Mouse (Mus musculus) liver, embryonic 16.5 days (tissue): ENCODE results near the gene Itfg1. TPM values are rescaled to one million over a fixed set of nuclear protein-coding genes. Genes with fewer than 3 reads are reported as not detected.

Experiments
- ATAC-seq: fragments of 200-750 bp; cut with Nextera tagmentation; 2 replicates; pipeline ENCODE4 v1.8.0; 2017; ENCODE audit warnings: low read depth, mild to moderate bottlenecking, moderate number of reproducible peaks, moderate library complexity
- H3K27ac ChIP-seq: fragments of 300-500 bp; sonication (generic); 2 replicates; pipeline ENCODE4 v1.5.1; 2014; ENCODE audit warnings: mild to moderate bottlenecking, low read length
- H3K27me3 ChIP-seq: fragments of 300-500 bp; sonication (generic); 2 replicates; pipeline ENCODE4 v1.6.1; 2014; ENCODE audit warnings: low read depth, low read length, mixed read lengths; ENCODE audit not compliant: control insufficient read depth, insufficient read depth
- H3K36me3 ChIP-seq: fragments of 300-500 bp; sonication (generic); 2 replicates; pipeline ENCODE4 v1.6.1; 2014; ENCODE audit warnings: mild to moderate bottlenecking; ENCODE audit not compliant: control insufficient read depth, insufficient read depth
- H3K4me1 ChIP-seq: fragments of 300-500 bp; sonication (generic); 2 replicates; pipeline ENCODE4 v1.6.1; 2014; ENCODE audit warnings: low read depth, low read length, mixed read lengths; ENCODE audit not compliant: control insufficient read depth
- H3K4me2 ChIP-seq: fragments of 300-500 bp; sonication (generic); 2 replicates; pipeline ENCODE4 v1.6.1; 2014; ENCODE audit warnings: low read depth, low read length, mixed read lengths
- H3K4me3 ChIP-seq: fragments of 300-500 bp; sonication (generic); 2 replicates; pipeline ENCODE4 v1.5.1; 2014; ENCODE audit warnings: low read depth, mild to moderate bottlenecking, low read length
- H3K9ac ChIP-seq: fragments of 300-500 bp; sonication (generic); 2 replicates; pipeline ENCODE4 v1.6.1; 2014; ENCODE audit warnings: low read depth, low read length
- H3K9me3 ChIP-seq: fragments of 300-500 bp; sonication (generic); replicated peaks from 2 replicates; pipeline ENCODE4 v1.6.1; 2016; ENCODE audit warnings: low read length; ENCODE audit not compliant: control insufficient read depth
- WGBS: fragments of 180-500 bp; shearing (Covaris S2); extraction: QIAGEN DNeasy Blood & Tissue Kit; methylation state at CpG from one replicate; pipeline ENCODE4 v1.1.7; 2014; ENCODE audit not compliant: insufficient replicate concordance; 5-methylcytosine and 5-hydroxymethylcytosine counted together
- microRNA-seq: library from miRNA; unstranded; fragments of <30 nt; microRNA quantifications from one replicate; pipeline ENCODE4, GENCODE M21; 2016
- polyA plus RNA-seq: library from polyadenylated mRNA; unstranded; fragments of >200 nt; fragmentation: Nextera tagmentation; extraction: Ambion mirVana; gene quantifications from 2 replicates; pipeline ENCODE4 v1.2.1, GENCODE M21; 2015

The Itfg1 gene
- polyA plus RNA-seq, 1 experiment from 2014 or later = 22.3 TPM

- H3K4me1 ChIP-seq = peaks cover 7% of the 10 kb centered on the region; the same call in 1 of the 2 replicates
- peaks cover 26% of the 10 kb centered on the region for H3K27me3 ChIP-seq
- peak; percentile 73 for ATAC-seq
- H3K27ac ChIP-seq = no peak within 1 kb of the TSS
- H3K36me3 ChIP-seq = no peaks in the 10 kb centered on the region
- H3K9ac ChIP-seq = peak within 1 kb of the TSS; percentile 56
- H3K4me2 ChIP-seq = peak within 1 kb of the TSS; percentile 96
- 5% methylated on average over 50 of the region's 65 CpGs for WGBS
- no peaks in the 10 kb centered on the region for H3K9me3 ChIP-seq
- peak within 1 kb of the TSS; percentile 65 for H3K4me3 ChIP-seq
Observed at GRCm38 (mm10) chr8:85700751-85701351, 139.9 kb downstream of the Itfg1 start, which contains the start of gene Neto2. Gene Neto2, minus strand, starts transcription at chr8:85700924.

- Histone ChIP-seq H3K4me1 (peaks cover 7% of the 10 kb centered on the region; the same call in 1 of the 2 replicates), H3K4me3 (peak overlapping the region; percentile 65), H3K36me3 (no peaks in the 10 kb centered on the region), H3K9me3 (no peaks in the 10 kb centered on the region), H3K4me2 (peak overlapping the region; percentile 96), H3K9ac (peak overlapping the region; percentile 56), H3K27ac (no peak overlapping the region), H3K27me3 (peaks cover 26% of the 10 kb centered on the region)
- 1% methylated on average over 68 of the region's 84 CpGs for WGBS
- ATAC-seq = peak; percentile 87
Observed at GRCm38 (mm10) chr8:85700101-85700750, 140.5 kb downstream of the Itfg1 start.

- no peaks in the 10 kb centered on the region for H3K9me3 ChIP-seq
- H3K27me3 ChIP-seq = peaks cover 26% of the 10 kb centered on the region
- no peak overlapping the region for H3K27ac ChIP-seq
- H3K4me2 ChIP-seq = no peak overlapping the region
- peaks cover 7% of the 10 kb centered on the region; the same call in 1 of the 2 replicates for H3K4me1 ChIP-seq
- H3K4me3 ChIP-seq = no peak overlapping the region
- ATAC-seq = peak; percentile 37; the same call in 1 of the 2 replicates
- WGBS = under 1% methylated on average over 6 of the region's 6 CpGs
- H3K36me3 ChIP-seq = no peaks in the 10 kb centered on the region
- no peak overlapping the region for H3K9ac ChIP-seq
Observed at GRCm38 (mm10) chr8:85699051-85699450, 141.7 kb downstream of the Itfg1 start.

Small RNA genes lying within 50 kb of the gene (microRNA-seq; reads per million reads assigned to microRNA genes)
- gene Mir8109 = not detected

Other genes with a start within 250 kb of the Itfg1 start
- gene Neto2, start 140.0 kb downstream of the Itfg1 start, polyA plus RNA-seq = 0.42 and 0.54 TPM in 2 replicates
- 10.4 and 12.7 TPM in 2 replicates for gene Phkb, start within 50 bp of the Itfg1 start, polyA plus RNA-seq